Mouse (Mus musculus) gonadal fat pad, adult 2 months (tissue): ENCODE results near the gene Pik3ip1. TPM values are rescaled to one million over a fixed set of nuclear protein-coding genes. Genes with fewer than 3 reads are reported as not detected.

Source experiments
- DNase-seq: peaks from one replicate; pipeline ENCODE4 v3.0.0-alpha.2; 2012; ENCODE audit warnings: low read depth
- polyA plus RNA-seq: library from polyadenylated mRNA; depleted of rRNA; stranded (reverse); fragments of >200 nt; gene quantifications from 2 replicates; pipeline ENCODE4 v1.2.3, GENCODE M21; 2012

Gene Pik3ip1
- polyA plus RNA-seq, 1 experiment = 18.2 TPM

DNA sequence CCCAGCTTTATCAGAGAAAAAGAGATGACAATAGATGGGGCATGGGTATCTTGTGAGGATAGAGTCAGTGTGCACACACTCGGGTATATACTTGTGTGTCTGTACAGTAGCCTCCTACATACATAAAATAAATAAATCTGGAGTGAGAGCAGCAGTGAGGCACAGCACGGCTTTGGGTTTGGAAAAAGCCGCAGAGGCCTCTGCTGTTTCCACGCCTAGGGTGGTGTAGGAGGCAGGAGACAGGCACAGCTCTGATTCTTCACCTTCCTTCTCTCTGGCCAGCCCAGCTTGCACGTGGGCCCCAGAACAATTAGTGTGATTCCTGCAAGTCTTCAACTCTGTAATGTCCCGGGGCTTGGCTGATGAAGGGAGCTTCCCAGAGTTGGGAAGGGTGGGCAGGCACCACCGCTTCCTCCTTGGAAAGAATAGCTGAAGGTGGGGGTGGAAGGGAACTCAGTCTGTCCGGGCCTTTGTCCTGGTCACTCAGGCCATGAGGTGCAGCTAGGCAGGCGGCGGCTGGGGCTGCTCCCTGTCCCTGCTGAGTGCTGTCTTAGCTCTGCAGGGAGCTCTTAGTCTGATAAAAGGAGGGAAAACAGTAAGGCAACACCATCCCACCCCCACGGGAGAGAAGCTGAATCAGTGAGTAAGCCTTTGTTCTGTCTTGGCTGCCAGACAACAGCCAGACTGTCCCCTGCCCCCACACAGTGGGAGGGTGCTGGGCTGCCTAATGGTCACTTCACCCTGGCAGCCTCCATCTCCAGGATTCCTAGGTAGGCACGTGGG is 7.2 kb downstream of the Pik3ip1 start:
- DNase-seq = no peak

DNA sequence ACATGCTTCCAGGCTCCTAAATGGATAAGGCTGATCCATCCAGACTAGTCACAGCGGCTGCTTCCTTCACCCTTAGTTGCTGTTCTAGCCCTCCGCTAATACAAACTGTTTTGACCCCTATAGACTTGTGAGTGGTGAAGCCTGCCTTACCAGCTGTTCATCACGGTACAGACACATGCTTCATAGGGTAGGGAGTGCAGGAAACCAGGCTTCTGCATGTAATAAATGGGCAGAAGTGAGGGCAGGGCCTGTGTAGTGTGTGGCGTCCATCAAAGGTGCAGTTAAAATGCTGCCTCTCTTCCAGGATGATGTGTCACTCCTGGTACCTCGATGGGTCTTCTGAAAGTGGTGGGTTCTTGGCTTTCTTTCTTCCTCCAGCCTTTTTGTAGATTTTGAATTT is 7.8 kb downstream of the Pik3ip1 start:
- no peak for DNase-seq

DNA sequence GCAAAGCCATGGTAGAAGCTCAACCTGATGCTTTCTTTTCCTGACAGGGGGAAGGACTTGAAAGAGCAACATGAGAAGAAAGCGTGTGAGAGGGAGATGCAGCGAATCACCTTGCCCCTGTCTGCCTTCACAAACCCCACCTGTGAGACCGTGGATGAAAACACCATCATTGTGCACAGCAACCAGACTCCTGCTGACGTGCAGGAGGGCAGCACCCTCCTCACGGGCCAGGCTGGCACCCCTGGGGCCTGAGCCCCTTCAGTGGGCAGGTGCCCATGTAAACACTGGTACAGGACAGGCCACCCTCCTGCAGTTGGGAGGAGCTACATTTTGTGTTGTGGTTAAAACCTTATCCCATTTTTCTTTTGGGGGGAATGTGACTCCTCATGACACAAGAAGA is 11.3 kb downstream of the Pik3ip1 start:
- DNase-seq = no peak

DNA sequence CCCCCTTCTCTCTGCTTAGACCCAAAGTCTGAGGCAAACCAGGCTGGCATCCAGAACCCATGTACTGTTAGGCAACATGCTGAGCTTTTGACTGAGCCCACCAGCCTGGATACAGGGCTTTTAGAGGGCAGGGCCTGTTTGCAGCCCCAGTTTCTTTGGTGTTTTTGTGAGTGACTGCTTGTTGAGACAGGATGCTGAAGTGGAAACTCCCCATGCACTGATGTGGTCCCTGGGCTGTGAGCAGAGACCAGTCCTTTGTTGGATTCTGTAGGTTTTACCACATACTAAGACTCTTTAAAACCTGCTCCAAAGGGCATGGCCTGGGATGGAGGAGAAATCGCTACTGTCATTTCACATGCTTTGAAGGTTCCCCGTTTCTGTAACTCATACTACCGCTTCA is 14.7 kb downstream of the Pik3ip1 start:
- DNase-seq = no peak

DNA sequence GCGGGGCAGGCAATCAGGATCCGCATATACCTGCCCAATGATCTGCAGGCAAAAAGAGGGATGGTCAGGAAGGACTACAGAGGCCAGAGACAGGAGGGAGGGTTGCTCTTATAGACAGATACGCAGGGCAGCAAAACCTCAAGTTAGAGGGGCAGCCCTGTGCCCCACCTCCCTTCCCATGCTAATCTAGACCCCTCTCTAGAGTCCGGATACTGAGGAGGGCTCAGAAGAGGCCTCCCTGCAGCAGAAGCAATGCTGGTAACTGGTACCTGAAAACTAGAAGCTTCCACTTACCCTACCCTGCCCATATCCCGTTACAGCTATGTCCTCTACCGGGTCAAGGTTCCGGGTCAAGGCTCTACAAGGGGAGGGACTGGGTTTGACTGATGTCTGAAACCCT is 16.1 kb downstream of the Pik3ip1 start:
- no peak for DNase-seq

DNA sequence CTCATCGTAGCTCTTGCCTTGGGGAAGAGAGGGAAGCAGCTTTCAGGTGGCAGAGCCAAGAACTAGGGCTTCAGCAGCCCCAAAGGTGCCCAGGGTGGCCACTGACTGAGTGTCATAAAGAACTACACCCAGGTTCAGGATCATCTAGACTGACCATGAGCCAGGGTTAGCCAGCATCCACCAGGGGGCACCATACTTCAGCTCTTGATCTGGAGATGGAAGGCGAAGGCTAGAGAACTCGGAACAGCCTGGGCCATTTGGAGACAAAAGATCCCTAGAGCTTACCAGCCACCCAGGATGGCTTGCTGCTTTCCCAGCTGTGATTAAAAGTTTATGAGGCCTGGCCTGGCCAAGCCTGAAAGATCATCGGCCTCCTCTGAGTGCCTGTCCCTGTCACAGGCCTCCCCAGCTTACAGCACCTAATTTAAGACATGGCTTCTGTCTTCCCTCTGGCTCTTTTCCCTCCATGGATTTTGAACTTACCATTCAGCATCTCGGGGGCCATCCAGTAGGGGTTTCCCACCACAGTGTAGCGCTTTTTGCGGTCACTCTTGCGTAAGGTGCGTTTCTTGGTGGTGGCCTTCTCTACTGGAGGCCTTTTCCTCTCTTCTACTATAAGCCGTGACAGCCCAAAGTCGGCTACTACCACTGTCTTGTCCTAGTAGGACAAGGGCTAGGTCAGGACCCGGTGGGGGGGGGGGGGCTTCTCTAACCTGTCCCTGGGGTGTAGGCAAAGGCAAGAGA is 17.1 kb downstream of the Pik3ip1 start:
- DNase-seq = no peak

DNA sequence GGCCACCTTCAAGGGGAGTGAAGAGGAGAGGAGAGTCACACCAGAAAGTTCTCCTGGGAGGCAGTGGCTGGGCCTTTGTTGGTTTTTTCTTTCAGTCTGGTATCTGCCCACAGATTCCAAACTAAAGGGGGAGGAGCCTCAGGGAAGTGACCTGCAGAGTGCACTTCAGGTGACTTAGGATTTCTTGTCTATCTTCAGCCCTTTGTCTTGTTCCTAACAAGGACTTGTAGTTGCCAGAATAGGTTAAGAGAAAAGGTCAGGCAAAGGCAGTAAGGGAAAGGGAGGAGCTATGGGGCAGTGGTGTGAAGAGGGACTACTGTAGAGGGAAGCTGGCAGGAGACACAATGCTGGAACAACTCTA is 17.6 kb downstream of the Pik3ip1 start:
- DNase-seq = no peak

DNA sequence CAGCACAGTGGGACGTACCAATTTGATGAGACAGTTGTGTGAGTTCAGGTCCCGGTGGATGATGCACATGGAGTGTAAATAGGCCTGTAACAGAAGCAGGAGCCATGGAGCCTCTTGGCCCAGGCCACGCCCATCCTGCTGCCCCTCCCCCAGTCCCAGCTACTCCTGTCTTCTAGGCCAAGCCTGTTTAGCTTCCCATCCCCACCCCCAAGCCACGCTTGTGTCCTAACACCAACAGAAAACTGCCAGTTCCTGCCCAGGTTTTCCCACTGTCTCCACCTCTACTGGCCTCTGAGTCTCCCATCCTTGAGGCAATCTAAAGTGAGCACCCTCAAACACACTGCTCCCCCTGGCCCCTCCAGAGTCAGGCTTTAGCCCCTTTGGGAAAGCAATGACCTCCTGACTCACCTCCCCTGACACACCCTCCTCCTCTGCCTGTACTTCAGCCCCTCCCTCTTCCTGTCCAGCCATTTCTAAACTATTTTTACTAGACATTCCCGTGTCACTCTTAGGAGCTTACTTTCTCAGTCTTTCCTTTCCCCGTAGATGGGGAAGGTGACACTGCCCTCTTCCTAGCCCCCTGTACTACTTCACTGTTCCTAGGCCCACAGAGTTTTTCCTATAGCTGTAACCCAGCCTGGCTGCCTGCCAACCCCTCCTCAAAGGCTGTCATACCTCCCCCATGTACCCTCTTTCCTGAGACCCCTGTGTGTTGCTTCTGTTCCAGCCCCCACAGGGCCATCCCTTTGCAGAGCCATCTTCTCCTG is 18.6 kb downstream of the Pik3ip1 start:
- no peak for DNase-seq

DNA sequence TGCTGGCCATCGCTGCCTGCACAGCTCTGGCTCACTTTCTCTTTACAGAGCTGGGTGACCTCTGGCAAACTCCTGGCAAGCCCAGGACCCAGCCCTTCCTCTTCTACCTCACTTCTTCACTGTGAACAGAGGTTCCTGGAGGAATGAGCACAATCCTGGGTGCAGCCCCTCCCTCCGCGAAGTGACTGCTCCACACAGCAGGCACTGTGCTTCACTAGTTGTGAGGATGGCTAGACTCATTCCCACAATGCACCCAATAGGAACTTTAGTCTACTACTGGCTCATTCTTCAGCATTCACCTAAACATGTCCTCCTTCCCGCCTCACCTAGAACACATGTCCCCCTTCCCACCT is 19.1 kb downstream of the Pik3ip1 start:
- no peak for DNase-seq

DNA sequence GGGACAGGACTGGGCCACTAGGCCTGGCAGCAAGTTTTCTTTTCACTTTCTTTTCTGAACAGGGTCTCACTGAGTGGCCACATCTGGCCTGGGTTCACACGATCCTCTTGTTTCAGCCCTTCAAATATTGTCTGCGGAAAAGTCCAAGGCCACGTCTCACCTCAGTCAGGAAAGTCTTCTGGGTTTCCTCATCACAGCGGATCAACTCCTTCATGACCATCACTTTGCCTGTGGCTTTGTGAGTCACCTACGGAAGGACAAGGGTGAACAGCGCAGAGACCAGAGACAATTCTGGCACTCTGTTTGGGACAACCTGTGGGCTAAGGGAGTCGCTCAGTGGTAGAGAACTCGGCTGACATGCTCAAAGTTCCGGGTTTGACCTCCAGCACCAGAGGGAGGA is 21.9 kb downstream of the Pik3ip1 start:
- DNase-seq = no peak

DNA sequence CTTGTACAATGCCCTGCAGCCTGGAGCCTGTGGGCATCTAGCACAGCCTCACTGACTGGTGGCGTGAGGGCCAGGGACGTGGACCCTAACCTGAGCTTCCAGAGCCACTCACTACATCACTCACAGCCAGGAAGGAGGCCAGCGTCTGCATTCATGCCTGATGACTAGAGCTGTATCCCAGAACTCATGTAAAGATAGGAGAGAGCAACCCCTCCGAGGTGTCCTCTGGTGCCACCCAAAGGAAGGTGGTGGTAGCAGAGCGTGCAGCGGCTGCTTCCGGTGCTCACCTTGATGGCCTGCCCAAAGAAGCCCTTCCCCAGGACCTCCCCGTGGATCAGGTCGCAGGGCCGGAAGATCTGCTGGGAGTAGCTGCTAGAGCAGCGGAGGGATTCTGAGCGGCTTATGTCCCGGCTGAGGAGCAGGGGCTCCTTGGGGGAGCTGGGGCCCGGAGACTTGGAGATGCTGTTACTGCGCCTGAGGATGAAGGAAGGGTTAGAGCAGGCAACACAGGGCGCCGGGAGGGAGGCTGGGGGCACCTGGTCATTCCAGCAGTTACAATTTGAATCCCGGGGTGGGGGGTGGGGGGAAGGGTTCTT is 22.9 kb downstream of the Pik3ip1 start:
- no peak for DNase-seq

DNA sequence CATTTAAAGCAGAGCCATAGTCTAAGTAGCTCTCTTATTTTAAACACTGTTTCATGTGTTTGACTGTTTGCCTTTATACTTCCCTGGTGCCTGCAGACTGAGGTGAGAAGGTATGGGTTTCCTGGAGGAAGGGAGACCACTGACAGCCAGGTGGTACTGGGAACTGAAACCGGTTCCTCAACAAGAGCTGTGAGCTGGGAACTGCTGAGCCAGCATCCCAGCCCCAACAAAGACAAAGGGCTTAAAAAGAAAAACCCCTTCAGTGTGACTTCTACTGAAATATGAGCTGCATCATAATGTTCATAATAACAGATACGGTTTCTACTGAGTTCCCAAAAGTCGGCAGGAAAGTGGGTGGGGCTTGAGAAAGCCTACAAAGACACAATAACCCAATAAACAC is 32.7 kb downstream of the Pik3ip1 start:
- no peak for DNase-seq

DNA sequence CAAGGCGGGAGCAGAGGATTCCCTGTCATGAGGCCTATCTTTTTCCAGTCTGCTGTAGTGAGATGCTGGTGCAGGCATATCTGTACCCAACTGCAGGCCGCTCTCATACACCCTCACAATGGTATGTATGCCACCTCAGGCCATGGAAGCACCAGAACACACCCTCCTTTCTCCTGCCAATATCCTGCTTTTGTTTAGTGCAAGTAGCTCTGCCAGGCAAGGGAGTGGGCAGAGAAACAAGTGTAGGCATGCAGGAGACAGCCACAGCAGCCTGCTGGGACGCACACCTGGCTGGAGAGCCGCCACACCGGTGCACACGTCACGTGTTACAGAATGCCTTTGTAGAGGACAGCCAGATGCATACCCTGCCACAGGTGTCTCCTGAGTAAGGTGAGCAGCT is 36.2 kb downstream of the Pik3ip1 start:
- no peak for DNase-seq

DNA sequence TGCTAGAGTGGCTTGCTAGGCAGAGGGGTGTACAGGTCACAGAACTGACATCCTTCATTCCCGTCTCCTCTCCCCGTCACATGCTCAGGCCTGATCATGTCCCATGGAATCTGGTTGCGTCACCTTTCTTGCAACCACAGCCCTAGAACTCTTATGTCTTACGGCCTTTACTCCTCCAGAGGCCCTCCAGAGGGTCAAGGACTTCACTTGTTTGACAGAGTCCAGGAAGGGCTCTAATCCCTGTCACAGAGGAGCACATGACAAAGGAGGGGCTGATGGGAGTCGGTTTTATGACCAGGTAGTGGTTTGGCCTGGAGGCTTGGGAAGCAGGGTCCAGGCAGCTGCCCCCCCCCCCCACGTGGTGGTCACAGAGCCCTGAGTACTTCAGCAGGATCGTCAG is 38.8 kb downstream of the Pik3ip1 start:
- no peak for DNase-seq

DNA sequence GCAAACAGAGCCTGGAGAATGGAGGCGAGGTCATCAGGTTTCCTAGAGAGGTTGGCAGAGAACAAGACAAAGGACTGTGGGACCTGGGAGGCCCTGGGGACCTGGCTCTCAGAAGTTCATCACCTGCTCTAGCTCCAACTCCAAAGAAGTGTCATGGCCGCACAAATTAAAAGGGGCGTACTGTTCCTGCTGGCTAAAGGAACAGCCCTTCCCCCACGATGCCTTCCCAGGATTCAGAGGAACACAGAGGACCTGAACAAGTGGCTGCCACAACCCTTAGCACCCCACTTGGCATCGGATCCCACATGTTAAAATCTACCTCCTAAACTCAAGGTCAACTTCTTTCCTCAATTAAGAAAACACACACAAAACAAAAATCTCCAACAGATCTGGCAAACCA is 39.2 kb downstream of the Pik3ip1 start:
- no peak for DNase-seq

DNA sequence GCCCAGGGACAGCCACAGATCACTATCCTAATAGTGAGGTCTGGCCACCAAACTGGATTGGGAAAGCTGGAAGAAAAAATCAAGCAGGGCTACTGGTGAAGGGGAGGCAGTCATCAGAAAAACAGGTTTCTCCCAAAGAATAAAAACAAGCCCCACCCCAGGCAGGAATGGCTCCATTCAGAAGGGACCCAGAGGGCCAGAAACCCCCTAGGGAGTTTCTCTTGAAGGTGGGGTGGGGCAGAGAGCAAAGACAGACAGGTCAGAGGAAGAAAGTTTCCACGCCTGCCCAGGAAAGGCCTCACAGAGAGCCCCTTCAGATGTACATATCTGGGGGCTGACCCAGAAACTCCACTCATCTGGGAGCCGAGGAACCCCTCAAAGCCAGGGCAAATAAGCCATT is 40.0 kb downstream of the Pik3ip1 start:
- no peak for DNase-seq

DNA sequence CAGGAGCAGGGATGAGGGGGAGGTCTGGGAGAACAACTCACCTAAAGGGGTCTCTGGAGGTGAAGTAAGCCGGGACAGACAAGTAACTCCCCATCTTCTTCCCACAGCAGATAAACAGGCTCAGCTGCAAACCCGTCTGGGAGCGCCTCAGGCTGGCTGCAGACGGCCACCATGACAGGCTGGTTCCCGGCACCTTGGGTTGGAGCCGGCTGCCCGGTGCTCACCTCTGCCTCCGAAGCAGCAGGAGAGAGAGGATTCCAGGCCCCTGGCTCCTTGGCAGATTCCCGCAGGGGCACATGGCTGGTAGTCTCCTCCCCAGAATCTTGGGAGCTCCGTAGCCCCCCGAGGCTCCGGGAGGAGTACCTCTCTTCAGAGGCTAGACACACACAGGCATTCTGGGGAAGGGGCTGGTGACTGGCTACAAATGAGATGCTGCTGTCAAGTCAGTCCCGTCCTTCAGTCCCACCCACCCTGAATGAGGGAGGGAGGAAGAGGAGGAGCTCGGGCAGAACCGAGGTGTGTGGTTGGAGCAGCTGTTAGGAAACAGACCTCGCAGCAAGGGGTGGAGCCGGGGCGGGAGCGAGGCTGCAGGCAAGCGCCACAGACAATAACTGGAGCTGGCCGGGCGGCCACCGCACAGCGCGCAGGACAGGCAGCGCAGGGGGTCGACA is 40.9 kb downstream of the Pik3ip1 start:
- no peak for DNase-seq

DNA sequence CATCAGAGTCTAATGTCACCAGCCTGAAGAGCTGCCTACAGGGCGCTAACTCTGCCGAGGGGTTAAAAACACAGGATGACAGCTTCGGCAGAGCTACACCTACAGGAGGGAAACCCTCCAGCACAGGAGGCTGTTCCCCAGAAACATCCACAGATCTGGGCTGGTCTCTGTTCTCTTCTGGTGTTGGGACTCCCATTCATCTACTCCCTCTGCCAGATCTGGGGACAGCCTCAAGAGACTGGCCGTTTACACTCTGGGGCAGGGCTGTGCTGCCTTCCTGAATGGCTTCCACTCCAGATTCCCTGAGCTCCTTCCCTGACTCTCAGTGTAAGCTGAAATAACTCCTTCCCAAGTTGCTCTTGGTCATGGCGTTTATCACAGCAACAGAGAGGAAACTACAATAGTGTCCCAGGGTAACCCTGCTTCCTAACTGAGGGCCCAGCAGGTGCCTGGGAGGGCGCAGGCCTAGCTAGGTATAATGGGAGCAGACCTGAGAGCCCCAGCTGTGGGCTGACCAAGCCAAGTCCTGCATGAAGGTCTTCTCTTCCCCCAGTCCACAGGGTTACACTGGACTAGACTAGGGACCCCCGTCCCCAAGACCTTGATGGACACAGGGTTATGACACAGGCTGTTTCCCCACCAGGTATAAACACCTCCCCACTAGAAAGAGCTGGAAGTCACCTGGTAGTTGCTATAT is 41.5 kb downstream of the Pik3ip1 start:
- DNase-seq = no peak

DNA sequence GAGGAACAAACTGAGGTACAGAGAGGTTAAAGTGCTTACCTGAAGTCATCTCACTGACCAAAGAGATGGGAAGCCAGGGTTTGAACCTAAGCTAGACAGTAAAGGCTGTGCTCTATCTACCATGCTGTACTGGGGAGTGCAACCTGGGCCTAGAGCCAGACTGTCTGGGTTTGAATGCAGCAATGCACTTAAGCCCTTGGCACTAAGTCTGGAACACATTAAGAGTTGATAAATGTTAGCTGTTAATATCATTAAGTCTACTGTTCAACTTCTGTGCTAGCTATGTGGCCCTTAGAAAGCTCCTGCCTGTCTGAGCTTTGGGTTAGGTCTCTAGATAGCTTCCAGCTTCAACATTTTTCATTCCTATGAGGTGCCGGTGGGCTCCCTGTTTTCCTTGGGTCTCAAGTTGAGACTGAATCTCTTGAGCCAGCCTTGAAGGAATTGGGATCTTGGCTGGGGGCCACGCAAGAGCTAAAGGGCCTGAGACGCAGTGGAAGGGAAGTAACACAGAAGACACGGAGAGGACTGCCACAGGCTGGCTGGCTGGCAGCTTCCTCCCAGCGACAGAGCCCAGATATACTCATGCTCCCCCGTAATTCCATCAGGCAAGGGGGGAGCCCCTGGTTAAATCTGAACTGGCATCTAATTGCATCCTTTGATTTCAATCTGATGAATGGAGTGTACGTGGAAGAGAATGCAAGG is 43.5 kb downstream of the Pik3ip1 start:
- no peak for DNase-seq

DNA sequence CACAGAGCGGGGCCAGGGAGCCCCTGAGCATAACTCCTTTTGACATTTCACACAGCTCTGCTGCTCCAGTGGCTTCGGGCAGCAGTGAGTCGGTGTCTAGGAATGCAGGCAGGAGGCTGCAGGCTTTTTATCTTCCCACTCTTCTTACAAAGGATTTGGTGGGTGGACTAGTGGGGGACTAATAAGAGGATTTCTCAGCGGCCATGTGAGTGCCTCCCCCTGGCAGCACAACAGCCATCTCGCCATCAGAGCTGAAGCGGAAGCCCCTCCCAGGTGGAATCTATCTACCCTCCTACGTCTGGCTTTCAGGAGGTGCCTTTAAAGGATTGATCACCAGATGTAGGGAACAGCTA is 44.1 kb downstream of the Pik3ip1 start:
- no peak for DNase-seq

DNA sequence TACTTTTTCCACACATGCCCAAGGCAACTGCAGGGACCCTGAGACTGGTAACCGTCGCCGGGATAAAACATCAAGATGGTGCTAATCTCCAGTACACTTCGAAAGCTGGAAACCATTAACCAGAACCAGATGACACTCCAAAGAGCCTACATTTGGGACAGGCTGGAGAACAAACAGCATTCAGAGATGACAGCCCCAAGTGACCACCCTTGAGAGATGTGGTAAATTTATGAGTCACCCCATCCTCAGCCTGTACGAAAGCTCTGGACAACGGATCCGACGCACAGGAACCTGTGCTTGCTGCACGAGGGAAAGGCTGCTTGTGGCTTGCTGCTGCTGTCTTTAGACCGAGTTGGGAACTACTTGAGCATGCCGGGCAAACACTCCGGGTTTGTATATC is 44.5 kb downstream of the Pik3ip1 start:
- DNase-seq = no peak
